Mouse (Mus musculus): ENCODE measurements around the gene Fancm. TPM values are rescaled to one million over a fixed set of nuclear protein-coding genes. Genes with fewer than 3 reads are reported as not detected.
"Not testable (repeated sequence)": the region's sequence is repeated elsewhere in the genome, so short reads cannot be mapped to it uniquely, and the experiment has no call there.

The Fancm gene
- polyA plus RNA-seq, 1 experiment from 2014 or later = 6.0 TPM

DNA sequence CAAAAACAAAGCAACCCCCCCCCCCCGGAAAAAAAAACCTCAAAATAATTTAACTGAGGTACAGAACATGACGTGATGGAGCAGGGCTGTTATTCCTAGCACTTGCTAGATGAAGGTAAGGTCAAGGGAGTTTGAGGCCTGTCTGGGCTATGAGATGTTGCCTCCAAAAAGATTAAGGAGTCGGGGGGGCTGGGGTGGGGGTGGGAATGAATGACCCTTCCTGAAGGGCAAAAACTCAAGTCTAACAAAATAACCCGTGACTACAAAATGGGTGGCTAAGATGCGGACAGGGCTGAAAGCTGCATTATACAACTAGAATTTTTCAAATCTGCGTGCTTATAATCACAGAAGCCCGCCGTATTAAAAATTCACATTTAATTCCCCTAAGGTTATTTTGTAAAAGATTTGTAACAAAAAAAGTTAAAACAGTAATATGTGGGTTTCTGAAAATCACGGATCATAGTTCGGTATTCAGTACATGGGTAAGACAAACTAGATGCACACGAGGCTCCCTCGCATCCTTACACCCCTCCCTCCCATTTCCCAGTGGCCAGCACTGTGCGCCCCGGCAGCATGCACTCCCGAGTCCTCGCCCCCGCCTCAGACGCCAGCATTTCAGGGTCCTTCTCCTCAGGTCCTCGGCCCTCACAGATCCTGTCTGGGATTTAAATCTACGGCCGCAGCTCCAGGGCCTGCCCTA, 2.3 kb upstream of the Fancm start:
- Histone ChIP-seq H3K27ac (replicated peaks) (peak overlapping the region; percentile 90), H3K4me1 (replicated peaks) (peaks cover 45% of the 10 kb centered on the region), H3K9me3 (replicated peaks) (no peaks in the 10 kb centered on the region), H3K4me3 (replicated peaks) (peak overlapping the region; percentile 94), H3K27me3 (no peaks in the 10 kb centered on the region), H3K36me3 (replicated peaks) (peaks cover 14% of the 10 kb centered on the region), H3K4me2 (peak overlapping the region; percentile 92), H3K9ac (peak overlapping the region; percentile 77)
- WGBS (ENCODE audit: insufficient replicate concordance) = 3% methylated on average over 21 of the region's 21 CpGs
- ATAC-seq (ENCODE audit: insufficient read depth) = no peak

GRCm38 (mm10) chr12:65073611-65074178, 1.7 kb upstream of the Fancm start, which contains the start of gene Fkbp3:
TSS of gene Fkbp3 (minus strand) at chr12:65074007.
- H3K4me3 ChIP-seq (replicated peaks) = peak within 1 kb of the TSS; percentile 94
- peak within 1 kb of the TSS; percentile 90 for H3K27ac ChIP-seq (replicated peaks)
- H3K4me2 ChIP-seq = peak within 1 kb of the TSS; percentile 92
- no peaks in the 10 kb centered on the region for H3K27me3 ChIP-seq
- peaks cover 11% of the 10 kb centered on the region for H3K36me3 ChIP-seq (replicated peaks)
- peak; percentile 99 for ATAC-seq (ENCODE audit: insufficient read depth)
- H3K4me1 ChIP-seq (replicated peaks) = peaks cover 46% of the 10 kb centered on the region
- peak within 1 kb of the TSS; percentile 86 for H3K9ac ChIP-seq
- WGBS (ENCODE audit: insufficient replicate concordance) = under 1% methylated on average over 49 of the region's 49 CpGs
- no peaks in the 10 kb centered on the region for H3K9me3 ChIP-seq (replicated peaks)

DNA sequence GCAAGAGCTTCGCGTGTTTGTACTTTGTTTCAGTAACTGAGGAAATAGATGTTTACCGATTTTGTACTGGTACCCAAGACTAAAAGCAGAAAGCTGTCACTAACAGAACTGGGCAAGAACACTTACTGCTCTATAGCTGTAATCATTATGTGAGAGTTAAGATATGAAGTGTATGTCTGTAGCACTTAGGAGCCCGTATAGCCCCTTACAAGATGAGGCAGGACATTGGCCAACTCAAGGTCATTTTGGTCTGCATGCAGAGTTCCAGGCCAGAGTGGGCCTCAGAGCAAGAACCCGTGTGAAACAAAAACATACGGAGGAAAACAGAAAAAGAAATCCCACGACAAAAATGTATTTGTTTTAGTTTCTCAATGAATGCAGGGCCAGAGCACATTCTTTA, 752 bp upstream of the Fancm start:
- Histone ChIP-seq H3K9ac (peak overlapping the region; percentile 86), H3K27me3 (no peaks in the 10 kb centered on the region), H3K4me3 (replicated peaks) (peak overlapping the region; percentile 94), H3K9me3 (replicated peaks) (no peaks in the 10 kb centered on the region), H3K4me2 (peak overlapping the region; percentile 92), H3K27ac (replicated peaks) (peak overlapping the region; percentile 90), H3K36me3 (replicated peaks) (peaks cover 8% of the 10 kb centered on the region), H3K4me1 (replicated peaks) (peaks cover 46% of the 10 kb centered on the region)
- ATAC-seq (ENCODE audit: insufficient read depth) = no peak
- WGBS (ENCODE audit: insufficient replicate concordance) = 37% methylated on average over 7 of the region's 7 CpGs

GRCm38 (mm10) chr12:65075733-65076310, 419 bp downstream of the Fancm start:
- Histone ChIP-seq H3K27ac (replicated peaks) (peak overlapping the region; percentile 83), H3K9ac (peak overlapping the region; percentile 86), H3K4me1 (replicated peaks) (peaks cover 46% of the 10 kb centered on the region), H3K27me3 (no peaks in the 10 kb centered on the region), H3K4me3 (replicated peaks) (peak overlapping the region; percentile 94), H3K36me3 (replicated peaks) (peaks cover 17% of the 10 kb centered on the region), H3K9me3 (replicated peaks) (no peaks in the 10 kb centered on the region), H3K4me2 (peak overlapping the region; percentile 92)
- under 1% methylated on average over 41 of the region's 41 CpGs for WGBS (ENCODE audit: insufficient replicate concordance)
- peak; percentile 1; the same call in 1 of the 2 replicates for ATAC-seq (ENCODE audit: insufficient read depth)

- Histone ChIP-seq H3K36me3 (replicated peaks) (peaks cover 19% of the 10 kb centered on the region), H3K4me1 (replicated peaks) (peaks cover 46% of the 10 kb centered on the region), H3K9ac (peak overlapping the region; percentile 86; the same call in 1 of the 2 replicates), H3K4me3 (replicated peaks) (peak overlapping the region; percentile 94), H3K4me2 (peak overlapping the region; percentile 92), H3K27me3 (no peaks in the 10 kb centered on the region), H3K9me3 (replicated peaks) (no peaks in the 10 kb centered on the region), H3K27ac (replicated peaks) (no peak overlapping the region; the same call in 1 of the 2 replicates)
- no peak for ATAC-seq (ENCODE audit: insufficient read depth)
- 61% methylated on average over 9 of the region's 9 CpGs for whole genome bisulfite sequencing (ENCODE audit: insufficient replicate concordance)
Measured at GRCm38 (mm10) chr12:65076906-65077305, 1.5 kb downstream of the Fancm start.

DNA sequence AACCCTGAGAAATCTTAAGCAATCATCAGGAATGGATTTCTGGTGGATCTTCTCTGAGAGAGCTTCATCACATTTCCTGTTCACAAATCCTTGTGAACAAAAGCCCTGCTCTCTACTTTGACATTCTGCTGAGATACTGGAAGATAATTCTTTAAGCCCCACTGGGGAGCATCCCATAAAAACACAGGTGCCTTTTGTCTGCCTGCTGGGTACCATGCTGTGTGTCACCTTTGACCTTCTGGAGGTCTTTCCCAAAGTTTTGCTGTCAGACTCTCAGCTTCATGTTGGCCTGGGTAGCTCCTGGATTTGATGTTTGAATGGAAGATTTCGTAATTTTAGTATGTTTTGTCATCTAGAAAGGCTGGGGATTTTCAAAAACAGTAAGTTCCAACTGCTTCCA, 33.3 kb downstream of the Fancm start:
- H3K36me3 ChIP-seq (replicated peaks) = peaks cover 55% of the 10 kb centered on the region
- no peak overlapping the region for H3K4me2 ChIP-seq
- H3K27ac ChIP-seq (replicated peaks) = no peak overlapping the region
- no peaks in the 10 kb centered on the region for H3K27me3 ChIP-seq
- 82% methylated on average over 1 of the region's 1 CpGs for WGBS (ENCODE audit: insufficient replicate concordance)
- no peaks in the 10 kb centered on the region for H3K4me1 ChIP-seq (replicated peaks)
- no peaks in the 10 kb centered on the region for H3K9me3 ChIP-seq (replicated peaks)
- no peak overlapping the region for H3K9ac ChIP-seq
- ATAC-seq (ENCODE audit: insufficient read depth) = no peak
- H3K4me3 ChIP-seq (replicated peaks) = no peak overlapping the region

- H3K9me3 ChIP-seq (replicated peaks) = no peaks in the 10 kb centered on the region
- no peak overlapping the region for H3K4me3 ChIP-seq (replicated peaks)
- WGBS (ENCODE audit: insufficient replicate concordance) = 65% methylated on average over 3 of the region's 3 CpGs
- H3K27ac ChIP-seq (replicated peaks) = no peak overlapping the region
- no peak overlapping the region for H3K9ac ChIP-seq
- no peaks in the 10 kb centered on the region for H3K4me1 ChIP-seq (replicated peaks)
- H3K27me3 ChIP-seq = no peaks in the 10 kb centered on the region
- H3K4me2 ChIP-seq = no peak overlapping the region
- ATAC-seq (ENCODE audit: insufficient read depth) = no peak
- H3K36me3 ChIP-seq (replicated peaks) = peaks cover 47% of the 10 kb centered on the region
Measured at GRCm38 (mm10) chr12:65111503-65111902, 36.1 kb downstream of the Fancm start.

DNA sequence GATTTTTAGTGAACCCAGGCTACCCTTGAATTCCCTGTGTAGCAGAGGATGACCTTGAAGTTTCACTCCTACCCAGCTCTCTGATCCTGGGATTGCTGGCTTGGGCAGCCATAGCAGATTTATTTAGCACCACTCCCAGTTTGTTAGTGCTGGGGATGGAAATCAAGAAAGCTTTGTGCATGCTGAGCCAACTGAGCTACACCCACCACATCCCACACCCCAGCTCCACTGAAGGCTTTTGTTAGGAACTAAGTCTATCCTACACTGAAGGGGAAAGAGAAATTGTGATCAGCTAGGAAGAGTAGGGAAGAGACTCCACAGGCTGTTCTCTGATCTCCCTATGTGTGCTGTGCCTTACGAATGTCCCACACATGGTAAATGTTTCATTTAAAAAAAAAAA, 37.4 kb downstream of the Fancm start:
- Histone ChIP-seq H3K4me3 (replicated peaks) (no peak overlapping the region), H3K9ac (no peak overlapping the region), H3K36me3 (replicated peaks) (peaks cover 48% of the 10 kb centered on the region), H3K4me1 (replicated peaks) (no peaks in the 10 kb centered on the region), H3K27ac (replicated peaks) (no peak overlapping the region), H3K4me2 (no peak overlapping the region), H3K9me3 (replicated peaks) (no peaks in the 10 kb centered on the region), H3K27me3 (no peaks in the 10 kb centered on the region)
- WGBS (ENCODE audit: insufficient replicate concordance) = 81% methylated on average over 1 of the region's 1 CpGs
- ATAC-seq (ENCODE audit: insufficient read depth) = no peak

GRCm38 (mm10) chr12:65113925-65114324, 38.5 kb downstream of the Fancm start:
- no peaks in the 10 kb centered on the region for H3K4me1 ChIP-seq (replicated peaks)
- H3K9ac ChIP-seq = no peak overlapping the region
- H3K27ac ChIP-seq (replicated peaks) = no peak overlapping the region
- no peak for ATAC-seq (ENCODE audit: insufficient read depth)
- H3K4me3 ChIP-seq (replicated peaks) = no peak overlapping the region
- no peaks in the 10 kb centered on the region for H3K9me3 ChIP-seq (replicated peaks)
- no peak overlapping the region for H3K4me2 ChIP-seq
- 74% methylated on average over 4 of the region's 4 CpGs for WGBS (ENCODE audit: insufficient replicate concordance)
- peaks cover 58% of the 10 kb centered on the region for H3K36me3 ChIP-seq (replicated peaks)
- H3K27me3 ChIP-seq = no peaks in the 10 kb centered on the region

DNA sequence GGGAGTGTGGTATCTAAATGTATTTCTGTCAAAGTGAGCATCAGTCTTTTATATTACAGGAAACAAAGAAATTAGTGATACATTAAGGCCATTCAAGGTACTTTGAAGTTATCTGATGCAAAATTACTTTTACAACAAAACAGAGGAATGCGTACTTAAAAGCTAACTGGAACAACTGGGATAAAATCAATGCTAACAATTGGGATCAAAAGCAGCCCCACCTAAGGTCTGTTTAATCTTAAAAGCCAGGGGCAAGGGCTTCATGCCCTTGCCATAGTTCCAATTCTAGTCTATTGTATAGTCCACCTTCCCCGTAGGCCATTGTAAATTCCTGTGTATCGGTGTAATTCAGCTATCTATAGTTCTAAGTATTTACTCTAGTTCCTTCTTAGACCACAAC, 39.6 kb downstream of the Fancm start:
- ATAC-seq (ENCODE audit: insufficient read depth); H3K9me3 ChIP-seq (replicated peaks); H3K9ac ChIP-seq; H3K27me3 ChIP-seq; H3K4me2 ChIP-seq; H3K4me3 ChIP-seq (replicated peaks); H3K4me1 ChIP-seq (replicated peaks); H3K27ac ChIP-seq (replicated peaks): not testable (repeated sequence)
- WGBS (ENCODE audit: insufficient replicate concordance) = 86% methylated on average over 3 of the region's 3 CpGs
- H3K36me3 ChIP-seq (replicated peaks) = peaks cover 56% of the 10 kb centered on the region

GRCm38 (mm10) chr12:65118968-65119367, 43.6 kb downstream of the Fancm start:
- Histone ChIP-seq H3K9me3 (replicated peaks) (no peaks in the 10 kb centered on the region), H3K4me3 (replicated peaks) (no peak overlapping the region), H3K4me1 (replicated peaks) (no peaks in the 10 kb centered on the region), H3K4me2 (no peak overlapping the region), H3K9ac (no peak overlapping the region), H3K36me3 (replicated peaks) (peaks cover 75% of the 10 kb centered on the region), H3K27me3 (no peaks in the 10 kb centered on the region), H3K27ac (replicated peaks) (no peak overlapping the region)
- 86% methylated on average over 7 of the region's 7 CpGs for WGBS (ENCODE audit: insufficient replicate concordance)
- no peak for ATAC-seq (ENCODE audit: insufficient read depth)
